Mouse (Mus musculus) liver, postnatal 0 days (tissue): ENCODE data around the gene Phactr2.

Experiments used
- CTCF ChIP-seq: sonication (generic); IDR thresholded peaks from 2 replicates; pipeline ENCODE4 v1.5.1; 2016; ENCODE audit warnings: antibody characterized with exemption, low read depth
- EP300 ChIP-seq: IDR thresholded peaks from 2 replicates; pipeline ENCODE4 v1.6.1; 2016; ENCODE audit warnings: antibody characterized with exemption, low read depth, mild to moderate bottlenecking

DNA sequence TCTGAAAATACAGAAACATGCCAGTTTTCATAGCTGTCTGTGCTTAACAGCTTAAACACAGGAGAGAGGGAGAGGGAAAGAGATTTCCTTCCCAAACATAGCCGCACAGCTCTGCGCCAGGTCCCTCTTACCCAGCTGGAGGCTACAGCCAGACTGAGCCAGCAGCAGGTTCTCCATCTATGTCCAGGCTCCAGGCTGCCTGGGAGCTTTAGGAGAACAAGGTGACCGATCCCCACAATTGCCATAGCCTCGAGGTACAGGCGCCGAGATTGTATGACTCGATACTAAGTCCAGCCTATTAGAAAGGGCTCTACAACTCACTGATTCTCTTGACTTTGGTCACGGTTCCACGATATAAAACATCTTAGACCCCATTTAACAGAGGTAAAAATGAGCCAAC, 37.2 kb downstream of the Phactr2 start:
- TF ChIP-seq CTCF (no peak), EP300 (no peak)
